Mouse (Mus musculus) v-Abl transformed pro-B cells (cell line): Measurements from ENCODE around the gene Wipf1.

Source experiments
- in situ Hi-C, 2 experiments: fragments of 400-800 bp; cut with MboI; formaldehyde crosslinking; loops; one replicate each; pipeline ENCODE4 v1.15.1; 2025; ENCODE audit not compliant: unreplicated experiment in 2 of 2

Wipf1 gene

GRCm38 (mm10) chr2:73454682-73455081 is 74.9 kb downstream of the Wipf1 start:
- in situ Hi-C loops: loop anchor here in 1 of 2 experiments (5.0 to 25.0 kb wide), 3 partner anchors 33 to 283 kb away; partner anchors contain the start of gene Wipf1

- in situ Hi-C loops: loop anchor here in 1 of 2 experiments (5.0 to 25.0 kb wide), 2 partner anchors 33 to 283 kb away; no protein-coding TSS in a partner anchor
Observed at GRCm38 (mm10) chr2:73454186-73454585, 75.3 kb downstream of the Wipf1 start.

- in situ Hi-C loops: loop anchor here in 1 of 2 experiments (5.0 to 25.0 kb wide), 2 partner anchors 34 to 284 kb away; no protein-coding TSS in a partner anchor
Observed at GRCm38 (mm10) chr2:73453717-73454116, 75.8 kb downstream of the Wipf1 start.

GRCm38 (mm10) chr2:73453085-73453484 is 76.4 kb downstream of the Wipf1 start:
- in situ Hi-C loops: loop anchor here in 1 of 2 experiments (5.0 to 25.0 kb wide), 2 partner anchors 34 to 284 kb away; no protein-coding TSS in a partner anchor

GRCm38 (mm10) chr2:73452556-73452955 is 77.0 kb downstream of the Wipf1 start:
- in situ Hi-C loops: loop anchor here in 1 of 2 experiments (5.0 to 25.0 kb wide), 2 partner anchors 35 to 285 kb away; no protein-coding TSS in a partner anchor

- in situ Hi-C loops: loop anchor here in 1 of 2 experiments (5.0 to 25.0 kb wide), 2 partner anchors 36 to 286 kb away; no protein-coding TSS in a partner anchor
Observed at GRCm38 (mm10) chr2:73451541-73451940, 78.0 kb downstream of the Wipf1 start.

- in situ Hi-C loops: loop anchor here in 1 of 2 experiments (5.0 to 25.0 kb wide), 2 partner anchors 37 to 287 kb away; no protein-coding TSS in a partner anchor
Observed at GRCm38 (mm10) chr2:73450172-73450715, 79.3 kb downstream of the Wipf1 start.

GRCm38 (mm10) chr2:73443985-73444384 is 85.5 kb downstream of the Wipf1 start:
- in situ Hi-C loops: loop anchor here in 1 of 2 experiments (25.0 kb wide), 1 partner anchor 1557 kb away; no protein-coding TSS in a partner anchor

GRCm38 (mm10) chr2:73442015-73442414 is 87.5 kb downstream of the Wipf1 start:
- in situ Hi-C loops: loop anchor here in 1 of 2 experiments (25.0 kb wide), 1 partner anchor 1555 kb away; no protein-coding TSS in a partner anchor

- in situ Hi-C loops: loop anchor here in 1 of 2 experiments (25.0 kb wide), 1 partner anchor 1553 kb away; no protein-coding TSS in a partner anchor
Observed at GRCm38 (mm10) chr2:73440319-73440718, 89.2 kb downstream of the Wipf1 start.

GRCm38 (mm10) chr2:73436976-73437375 is 92.6 kb downstream of the Wipf1 start:
- in situ Hi-C loops: loop anchor here in 1 of 2 experiments (25.0 kb wide), 1 partner anchor 1550 kb away; no protein-coding TSS in a partner anchor

GRCm38 (mm10) chr2:73435847-73436246 is 93.7 kb downstream of the Wipf1 start:
- in situ Hi-C loops: loop anchor here in 1 of 2 experiments (25.0 kb wide), 1 partner anchor 1549 kb away; no protein-coding TSS in a partner anchor

- in situ Hi-C loops: loop anchor here in 1 of 2 experiments (25.0 kb wide), 1 partner anchor 1545 kb away; no protein-coding TSS in a partner anchor
Observed at GRCm38 (mm10) chr2:73431959-73432396, 97.6 kb downstream of the Wipf1 start.

- in situ Hi-C loops: loop anchor here (5.0 to 25.0 kb wide), 4 partner anchors 914 to 1542 kb away; no protein-coding TSS in a partner anchor
Observed at GRCm38 (mm10) chr2:73428803-73429468, 100.6 kb downstream of the Wipf1 start.

GRCm38 (mm10) chr2:73427293-73427692 is 102.2 kb downstream of the Wipf1 start:
- in situ Hi-C loops: loop anchor here (5.0 to 25.0 kb wide), 4 partner anchors 912 to 1540 kb away; no protein-coding TSS in a partner anchor

- in situ Hi-C loops: loop anchor here (5.0 to 25.0 kb wide), 4 partner anchors 911 to 1539 kb away; no protein-coding TSS in a partner anchor
Observed at GRCm38 (mm10) chr2:73425822-73426221, 103.7 kb downstream of the Wipf1 start.

GRCm38 (mm10) chr2:73419730-73420129 is 109.8 kb downstream of the Wipf1 start:
- in situ Hi-C loops: loop anchor here (5.0 to 25.0 kb wide), 7 partner anchors 257 to 1385 kb away; no protein-coding TSS in a partner anchor

- in situ Hi-C loops: loop anchor here (25.0 kb wide), 3 partner anchors 357 to 682 kb away; no protein-coding TSS in a partner anchor
Observed at GRCm38 (mm10) chr2:73419285-73419684, 110.2 kb downstream of the Wipf1 start.

- in situ Hi-C loops: loop anchor here (25.0 kb wide), 3 partner anchors 354 to 679 kb away; no protein-coding TSS in a partner anchor
Observed at GRCm38 (mm10) chr2:73415892-73416291, 113.6 kb downstream of the Wipf1 start.

GRCm38 (mm10) chr2:73410076-73410475 is 119.5 kb downstream of the Wipf1 start:
- in situ Hi-C loops: loop anchor here (25.0 kb wide), 3 partner anchors 348 to 673 kb away; no protein-coding TSS in a partner anchor
